Mouse (Mus musculus): ENCODE measurements around the gene Lrp1.

The Lrp1 gene

DNA sequence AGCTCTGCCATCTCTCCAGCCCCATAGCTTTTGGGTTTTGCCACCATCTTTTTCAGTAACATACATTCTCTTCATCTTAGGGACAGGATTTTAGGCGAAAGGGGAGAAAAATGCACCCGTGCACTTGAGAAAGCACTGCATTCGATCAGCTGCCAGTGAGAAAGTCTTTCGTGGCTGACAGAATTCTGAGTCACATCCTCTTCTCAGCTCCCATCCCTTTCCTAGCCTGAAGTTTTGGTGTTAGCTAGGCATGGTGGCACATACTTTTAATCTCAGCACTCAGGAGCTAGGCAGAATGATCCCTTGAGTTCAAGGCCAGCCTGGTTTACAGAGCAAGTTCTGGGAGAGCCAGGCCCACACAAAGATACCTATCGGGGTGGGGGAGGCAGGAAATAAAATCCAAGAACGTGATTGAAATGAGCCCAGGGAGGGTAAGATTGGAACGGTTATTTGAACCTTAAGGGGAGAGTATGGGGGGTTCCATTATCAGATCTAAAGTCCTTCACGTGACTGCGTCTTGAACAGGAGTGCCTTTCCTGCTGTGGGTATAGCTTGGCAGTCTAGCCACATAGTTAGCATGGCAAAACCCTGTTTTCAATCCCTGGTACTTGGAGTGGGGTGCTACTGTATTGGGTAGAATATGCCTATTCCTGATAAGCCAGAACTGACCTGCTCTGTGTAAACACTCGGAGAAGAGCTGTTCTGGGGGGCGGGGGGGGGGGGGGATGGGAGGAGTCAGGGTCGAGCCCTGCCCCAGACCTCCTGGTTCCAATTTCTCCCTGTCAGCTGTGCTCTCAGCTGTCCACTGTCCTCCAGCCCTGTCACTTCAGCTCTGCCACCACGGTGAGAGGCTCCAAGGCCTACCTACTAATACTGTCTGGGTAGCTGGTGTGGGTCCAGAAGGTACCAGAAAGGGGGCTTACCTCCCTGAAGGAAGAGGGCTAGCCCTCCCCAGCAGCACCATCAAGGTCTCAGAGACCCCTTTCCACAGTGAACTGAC, 119.8 kb downstream of the Lrp1 start, which contains the start of gene Stac3:
Gene Stac3 (plus strand): TSS at position 793 of the 1,000 bp plus-strand sequence.
- no peak for DNase-seq (ENCODE audit: low spot score)

DNA sequence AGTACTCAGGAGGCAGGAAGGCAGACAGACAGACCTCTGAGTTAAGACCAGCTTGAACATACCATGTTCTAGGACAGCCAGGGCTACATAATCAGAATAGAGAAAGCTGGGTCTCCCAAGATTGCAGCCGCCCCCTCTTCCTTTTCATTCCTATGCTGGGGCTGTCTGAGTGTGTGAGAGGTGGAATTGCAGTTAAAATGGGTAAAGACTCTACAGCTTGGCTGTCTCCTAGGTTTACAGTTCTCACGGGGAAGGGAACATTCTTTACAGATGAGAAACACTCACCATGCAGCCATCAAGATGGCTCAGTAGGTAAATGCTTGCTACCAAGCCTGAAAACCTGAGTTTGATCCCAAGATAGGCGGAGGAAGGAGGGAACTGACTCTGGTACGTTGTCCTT, 120.9 kb downstream of the Lrp1 start:
- DNase-seq (ENCODE audit: low spot score), result no peak

DNA sequence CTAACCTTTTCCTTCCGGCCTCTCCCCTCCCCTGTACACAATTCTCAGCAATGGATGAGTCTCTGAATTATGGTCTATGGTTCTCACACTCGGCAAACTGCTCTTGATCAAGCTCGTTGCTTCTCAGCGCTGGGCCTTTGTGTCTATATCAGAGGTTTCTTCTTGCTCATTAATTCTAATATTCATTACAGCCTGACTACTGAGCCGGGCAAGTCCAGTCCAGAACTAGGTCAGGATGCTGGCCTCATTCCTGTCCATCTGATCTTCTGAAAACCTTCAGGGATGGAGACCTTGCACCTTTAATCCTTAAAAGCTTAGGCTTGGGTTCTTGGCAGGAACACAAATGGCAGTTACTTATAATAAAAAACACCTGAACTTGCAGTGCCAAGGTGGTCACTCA, 121.4 kb downstream of the Lrp1 start:
- DNase-seq (ENCODE audit: low spot score), result no peak

DNA sequence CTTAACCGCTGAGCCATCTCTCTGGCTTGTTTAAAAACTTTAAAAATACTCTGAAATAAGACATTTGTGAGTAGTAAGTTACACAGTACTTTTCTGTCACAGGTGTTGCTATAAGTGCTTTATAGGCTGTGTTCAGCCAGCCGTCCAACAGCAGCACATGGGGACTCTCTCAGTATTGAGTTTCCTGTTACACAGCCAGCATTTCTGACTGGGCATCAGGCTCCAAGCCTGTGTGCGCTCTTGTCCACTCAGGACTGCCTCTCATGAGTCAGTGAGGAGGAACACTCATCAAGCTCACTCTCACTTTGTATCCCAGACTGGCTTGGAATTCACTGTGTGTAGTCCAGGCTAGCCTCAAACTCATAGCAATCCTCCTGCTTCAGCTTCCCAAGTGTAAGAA, 124.8 kb downstream of the Lrp1 start:
- DNase-seq (ENCODE audit: low spot score), result no peak

DNA sequence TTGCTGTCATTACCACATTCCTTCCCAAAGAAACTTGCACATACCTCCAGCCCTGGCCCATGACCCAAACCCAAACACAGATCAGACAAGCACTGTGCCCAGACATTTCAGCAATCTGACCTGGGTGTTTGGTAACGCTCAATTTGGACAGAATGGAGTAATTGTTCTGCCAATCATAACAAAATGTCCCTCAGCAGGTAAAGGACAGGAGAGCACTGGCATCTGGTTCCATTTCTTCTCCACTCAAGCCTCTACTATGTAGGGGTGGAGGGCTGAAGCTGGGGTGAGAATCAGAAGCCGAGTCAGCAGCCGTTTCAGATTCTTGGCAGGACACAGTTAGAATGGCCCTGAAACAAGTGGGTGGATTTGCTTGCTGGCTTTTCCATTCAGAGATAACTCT, 128.8 kb downstream of the Lrp1 start:
- no peak for DNase-seq (ENCODE audit: low spot score)

DNA sequence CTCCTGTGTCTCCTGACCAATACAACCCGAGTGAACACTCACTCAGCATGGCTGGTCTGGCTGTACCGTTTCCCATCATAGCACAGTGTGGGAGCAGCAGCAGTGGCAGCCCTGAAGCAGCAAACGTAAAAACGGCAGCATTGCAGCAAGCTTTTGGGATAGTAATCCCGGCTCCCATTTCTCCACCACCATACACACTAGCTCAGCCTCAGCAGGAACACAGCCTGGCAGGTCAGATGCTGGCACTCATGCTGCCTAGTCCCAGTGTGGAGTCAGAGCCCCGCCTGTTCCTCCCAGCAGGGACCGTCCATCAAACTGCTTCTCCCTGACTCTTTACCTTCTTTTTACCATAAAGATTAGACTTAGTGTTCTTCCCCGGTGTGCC, 129.8 kb downstream of the Lrp1 start:
- DNase-seq (ENCODE audit: low spot score), result no peak

DNA sequence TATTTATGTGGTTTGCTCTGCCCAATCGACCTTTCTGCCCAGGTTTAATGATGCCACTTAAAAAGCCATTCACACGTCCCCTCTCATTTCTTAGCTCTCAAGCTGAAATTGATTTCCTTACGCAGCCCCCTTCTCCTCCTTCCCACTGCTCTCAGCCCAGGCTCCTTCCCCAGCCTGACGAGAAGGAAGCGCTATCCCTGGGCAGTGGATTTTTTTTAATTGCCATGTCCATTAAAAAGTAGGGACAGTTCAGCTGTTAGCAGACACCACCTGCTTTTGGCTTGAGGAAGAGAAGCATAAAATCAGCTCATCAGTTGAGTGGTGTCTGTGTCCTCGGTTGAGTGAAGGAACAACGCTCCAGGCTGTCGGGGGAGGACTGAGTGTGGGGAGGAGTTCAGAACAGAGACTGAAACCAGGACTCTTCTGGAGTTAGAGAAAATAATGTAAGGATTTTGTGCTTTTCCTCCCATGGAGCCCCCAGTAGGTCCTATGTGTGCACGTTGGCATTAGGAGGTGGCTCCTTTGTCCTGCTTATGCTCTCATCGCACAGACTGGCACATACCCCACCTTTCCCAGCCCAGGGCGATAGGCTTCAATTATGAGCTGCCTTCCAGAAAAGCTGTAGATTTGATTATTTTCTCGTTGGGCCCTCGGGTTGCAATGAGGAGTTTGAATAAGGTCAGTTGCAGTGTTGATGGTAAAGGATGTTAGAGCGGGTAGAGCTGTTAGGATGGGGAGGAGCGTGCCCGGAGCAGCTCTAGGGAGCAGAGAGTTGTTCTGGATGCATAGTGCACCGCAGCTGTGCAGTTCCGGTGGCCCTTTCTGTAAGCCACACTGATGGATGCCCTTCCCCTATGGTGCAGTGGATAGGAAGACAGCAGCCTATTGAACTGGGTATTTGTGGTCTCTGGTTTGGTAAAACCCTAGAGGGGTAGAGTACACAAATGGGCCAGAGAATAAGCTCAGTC, 130.5 kb downstream of the Lrp1 start:
- DNase-seq (ENCODE audit: low spot score), result no peak

DNA sequence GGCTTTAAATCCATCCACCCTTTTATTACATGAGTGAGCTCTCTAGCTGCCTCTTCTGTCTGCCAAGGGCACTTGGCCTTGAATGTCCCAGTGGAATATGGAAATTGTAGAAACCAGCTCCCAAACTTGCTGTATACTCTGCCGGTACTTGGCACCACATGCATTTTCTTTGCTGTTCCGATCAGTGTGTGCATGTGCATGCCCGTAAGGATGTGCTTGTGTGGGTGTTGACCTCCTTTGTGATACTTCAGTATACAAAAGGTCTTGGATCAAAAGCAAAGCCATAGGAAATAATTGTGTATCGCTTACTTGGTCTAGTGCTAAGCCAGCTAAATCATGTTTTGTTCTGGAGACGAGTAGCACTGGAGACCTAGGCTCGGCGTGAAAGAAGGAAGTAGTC, 132.1 kb downstream of the Lrp1 start:
- no peak for DNase-seq (ENCODE audit: low spot score)
